Mouse (Mus musculus) spleen, adult 2 months (tissue): ENCODE measurements around the gene Abcc2.

Source experiments
- CTCF ChIP-seq: fragments of 200-500 bp; IDR thresholded peaks from 2 replicates; pipeline ENCODE4 v1.5.1; 2011; ENCODE audit warnings: mild to moderate bottlenecking, inconsistent platforms; ENCODE audit not compliant: insufficient read depth, insufficient read length, insufficient replicate concordance; ENCODE audit errors: extremely low read depth
- POLR2A ChIP-seq: fragments of 200-500 bp; IDR thresholded peaks from 2 replicates; pipeline ENCODE4 v1.6.1; 2011; ENCODE audit warnings: low read depth, low read length, inconsistent platforms

GRCm38 (mm10) chr19:43886371-43887099 is 104.5 kb downstream of the Abcc2 start:
- no peak for TF ChIP-seq POLR2A
- no peak for TF ChIP-seq CTCF
